Comparison of ENCODE assay signal across 30 mouse cellular contexts in genomic region chr15:98491332-98491731, GRCm38 (mm10). TPM values are rescaled to one million over a fixed set of nuclear protein-coding genes. Genes with fewer than 3 reads are reported as not detected.
"Had no signal": no experiment of that assay in that cellular context is flagged by ENCODE, and none has a peak within 500 bp of the region (broad histone marks: within the 10 kb centered on the region; RNA-seq: fewer than 3 reads in every experiment).

No protein-coding gene starts in this region.

- H3K4me1 ChIP-seq: liver, embryonic 13.5 days; midbrain, embryonic 12.5 days; midbrain, embryonic 15.5 days; neural tube, embryonic 12.5 days; neural tube, embryonic 15.5 days; stomach, embryonic 15.5 days had no signal

- H3K36me3 ChIP-seq: liver, embryonic 13.5 days; midbrain, embryonic 12.5 days; midbrain, embryonic 15.5 days; neural tube, embryonic 12.5 days; neural tube, embryonic 15.5 days; stomach, embryonic 15.5 days had no signal

- H3K4me3 ChIP-seq: left cerebral cortex, adult 2 months; liver, embryonic 13.5 days; midbrain, embryonic 12.5 days; midbrain, embryonic 15.5 days; neural tube, embryonic 12.5 days; neural tube, embryonic 15.5 days; stomach, embryonic 15.5 days had no signal

- H3K27me3 ChIP-seq: liver, embryonic 13.5 days; midbrain, embryonic 12.5 days; midbrain, embryonic 15.5 days; neural tube, embryonic 12.5 days; neural tube, embryonic 15.5 days; stomach, embryonic 15.5 days had no signal

- DNase-seq: kidney, adult 2 months; kidney, postnatal 25 days; layer of hippocampus, postnatal 36 days; liver, embryonic 13.5 days; lung, embryonic 14.5 days; right cerebral cortex, adult 18-20 months; right cerebral cortex, postnatal 14 days; right cerebral cortex, postnatal 4 days; spleen, adult 18-20 months; thymus, adult 2 months; thymus, postnatal 14 days; thymus, postnatal 4 days had no signal

- H3K27ac ChIP-seq: kidney, postnatal 0 days; left cerebral cortex, adult 2 months; liver, embryonic 13.5 days; midbrain, embryonic 12.5 days; midbrain, embryonic 15.5 days; neural tube, embryonic 12.5 days; neural tube, embryonic 15.5 days; stomach, embryonic 15.5 days had no signal

- ATAC-seq: intestine, embryonic 16.5 days; midbrain, embryonic 15.5 days had no signal

- H3K9me3 ChIP-seq: liver, embryonic 13.5 days; midbrain, embryonic 12.5 days; midbrain, embryonic 15.5 days; neural tube, embryonic 12.5 days; neural tube, embryonic 15.5 days; stomach, embryonic 15.5 days had no signal

RNA-seq across cellular contexts. Expression of gene Olfr279, which starts 0.9 kb away (rescaled TPM):
- total RNA-seq: layer of hippocampus, adult 8-10 months; layer of hippocampus, postnatal 10 days; layer of hippocampus, postnatal 36 days; left cerebral cortex, adult 2 months; left cerebral cortex, postnatal 10 days; left cerebral cortex, postnatal 36 days; liver, adult 2 months; megakaryocyte progenitor cell, adult 5-6 weeks had no signal
- polyA plus RNA-seq: intestine, embryonic 16.5 days; kidney, adult 2 months; kidney, embryonic 14.5 days; kidney, postnatal 0 days; limb, embryonic 11.5 days; limb, embryonic 14.5 days; liver, adult 2 months; liver, embryonic 13.5 days; liver, embryonic 16.5 days; lung, embryonic 14.5 days; midbrain, embryonic 12.5 days; midbrain, embryonic 15.5 days; neural tube, embryonic 12.5 days; neural tube, embryonic 15.5 days; stomach, embryonic 15.5 days; thymus, adult 2 months had no signal

RNA-seq across cellular contexts. Expression of gene Lalba, which starts 8.8 kb away (rescaled TPM):
- total RNA-seq: layer of hippocampus, adult 8-10 months; layer of hippocampus, postnatal 10 days; layer of hippocampus, postnatal 36 days; left cerebral cortex, adult 2 months; left cerebral cortex, postnatal 10 days; left cerebral cortex, postnatal 36 days; liver, adult 2 months; megakaryocyte progenitor cell, adult 5-6 weeks had no signal
- polyA plus RNA-seq: intestine, embryonic 16.5 days; kidney, adult 2 months; limb, embryonic 11.5 days; liver, adult 2 months; liver, embryonic 13.5 days; liver, embryonic 16.5 days; midbrain, embryonic 12.5 days; midbrain, embryonic 15.5 days; neural tube, embryonic 12.5 days; neural tube, embryonic 15.5 days; stomach, embryonic 15.5 days; thymus, adult 2 months had no signal

RNA-seq across cellular contexts. Expression of gene OR5BS1P, which starts 21.6 kb away (rescaled TPM):
- total RNA-seq: layer of hippocampus, adult 8-10 months; layer of hippocampus, postnatal 10 days; layer of hippocampus, postnatal 36 days; left cerebral cortex, adult 2 months; left cerebral cortex, postnatal 10 days; left cerebral cortex, postnatal 36 days; liver, adult 2 months; megakaryocyte progenitor cell, adult 5-6 weeks had no signal
- polyA plus RNA-seq: intestine, embryonic 16.5 days; kidney, adult 2 months; kidney, embryonic 14.5 days; kidney, postnatal 0 days; limb, embryonic 11.5 days; limb, embryonic 14.5 days; liver, adult 2 months; liver, embryonic 13.5 days; liver, embryonic 16.5 days; lung, embryonic 14.5 days; midbrain, embryonic 12.5 days; midbrain, embryonic 15.5 days; neural tube, embryonic 12.5 days; neural tube, embryonic 15.5 days; stomach, embryonic 15.5 days; thymus, adult 2 months had no signal

RNA-seq across cellular contexts. Expression of gene Olfr281, which starts 38.9 kb away (rescaled TPM):
- total RNA-seq: layer of hippocampus, adult 8-10 months; layer of hippocampus, postnatal 10 days; layer of hippocampus, postnatal 36 days; left cerebral cortex, adult 2 months; left cerebral cortex, postnatal 10 days; left cerebral cortex, postnatal 36 days; liver, adult 2 months; megakaryocyte progenitor cell, adult 5-6 weeks had no signal
- polyA plus RNA-seq: intestine, embryonic 16.5 days; kidney, adult 2 months; kidney, embryonic 14.5 days; kidney, postnatal 0 days; limb, embryonic 11.5 days; limb, embryonic 14.5 days; liver, adult 2 months; liver, embryonic 13.5 days; liver, embryonic 16.5 days; lung, embryonic 14.5 days; midbrain, embryonic 12.5 days; midbrain, embryonic 15.5 days; neural tube, embryonic 12.5 days; neural tube, embryonic 15.5 days; thymus, adult 2 months had no signal
